Mouse (Mus musculus) heart, embryonic 15.5 days (tissue): ENCODE data around the gene Tcl1b1. TPM values are rescaled to one million over a fixed set of nuclear protein-coding genes. Genes with fewer than 3 reads are reported as not detected.
"Not testable (repeated sequence)": the region's sequence is repeated elsewhere in the genome, so short reads cannot be mapped to it uniquely, and the experiment has no call there.

Experiments
- ATAC-seq: fragments of 200-750 bp; cut with Nextera tagmentation; replicated peaks from 2 replicates; pipeline ENCODE4 v1.8.0; 2017; ENCODE audit warnings: low read depth, moderate TSS enrichment; ENCODE audit not compliant: insufficient number of reproducible peaks, insufficient read depth, low FRiP score
- H3K27ac ChIP-seq: fragments of 300-500 bp; sonication (generic); 2 replicates; pipeline ENCODE4 v1.5.1; 2015; ENCODE audit warnings: mild to moderate bottlenecking, inconsistent platforms
- H3K27me3 ChIP-seq: fragments of 300-500 bp; sonication (generic); 2 replicates; pipeline ENCODE4 v1.6.1; 2015; ENCODE audit warnings: inconsistent platforms
- H3K36me3 ChIP-seq: fragments of 300-500 bp; sonication (generic); 2 replicates; pipeline ENCODE4 v1.6.1; 2015; ENCODE audit warnings: mild to moderate bottlenecking, inconsistent platforms
- H3K4me1 ChIP-seq: fragments of 300-500 bp; sonication (generic); replicated peaks from 2 replicates; pipeline ENCODE4 v1.6.1; 2015; ENCODE audit warnings: inconsistent platforms
- H3K4me2 ChIP-seq: fragments of 300-500 bp; sonication (generic); 2 replicates; pipeline ENCODE4 v1.6.1; 2015; ENCODE audit warnings: inconsistent platforms, mild to moderate bottlenecking, moderate library complexity
- H3K4me3 ChIP-seq: fragments of 300-500 bp; sonication (generic); 2 replicates; pipeline ENCODE4 v1.5.1; 2015; ENCODE audit warnings: mild to moderate bottlenecking, inconsistent platforms
- H3K9ac ChIP-seq: fragments of 300-500 bp; sonication (generic); 2 replicates; pipeline ENCODE4 v1.6.1; 2015; ENCODE audit warnings: mild to moderate bottlenecking, inconsistent platforms
- H3K9me3 ChIP-seq: fragments of 300-500 bp; sonication (generic); replicated peaks from 2 replicates; pipeline ENCODE4 v1.6.1; 2016; ENCODE audit warnings: inconsistent platforms
- WGBS: fragments of 180-500 bp; shearing (Covaris S2); methylation state at CpG from one replicate; pipeline ENCODE4 v1.1.7; 2015; ENCODE audit warnings: mixed read lengths; 5-methylcytosine and 5-hydroxymethylcytosine counted together
- polyA plus RNA-seq: library from polyadenylated mRNA; unstranded; fragments of >200 nt; fragmentation: Nextera tagmentation; extraction: Ambion mirVana; gene quantifications from 2 replicates; pipeline ENCODE4 v1.2.1, GENCODE M21; 2015

Tcl1b1 gene
- polyA plus RNA-seq, 1 experiment from 2014 or later, result not detected

DNA sequence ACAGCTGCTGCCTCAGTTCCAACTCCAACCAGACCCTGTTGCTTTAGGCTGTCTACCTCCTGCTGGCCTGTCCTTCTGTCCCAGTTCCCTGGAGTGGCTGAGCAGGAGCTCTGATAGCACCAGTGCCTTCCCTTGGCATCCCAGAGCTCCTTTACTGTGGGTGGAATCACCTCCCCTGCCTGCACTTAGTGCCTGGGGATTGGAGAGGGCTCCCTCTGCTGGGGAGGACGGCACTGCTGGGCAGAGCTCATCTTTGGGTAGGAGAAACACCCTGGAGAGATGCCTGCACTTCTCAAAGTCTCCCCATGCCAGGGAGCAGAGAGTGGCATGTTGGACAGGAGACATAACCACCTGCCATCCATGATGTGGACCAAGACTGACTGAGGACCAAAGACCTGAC lies 14.6 kb upstream of the Tcl1b1 start:
- not testable (repeated sequence) for H3K9ac ChIP-seq, H3K4me3 ChIP-seq, H3K27me3 ChIP-seq, H3K27ac ChIP-seq, H3K4me1 ChIP-seq, H3K4me2 ChIP-seq, ATAC-seq, H3K9me3 ChIP-seq, H3K36me3 ChIP-seq
- WGBS, result 27% methylated on average over 1 of the region's 1 CpGs

GRCm38 (mm10) chr12:105145714-105146113 lies 13.8 kb upstream of the Tcl1b1 start, which contains the start of gene Tcl1b2:
Gene Tcl1b2, plus strand, starts transcription at chr12:105146014.
- 56% methylated on average over 3 of the region's 3 CpGs for WGBS
- no peak within 1 kb of the TSS for H3K4me3 ChIP-seq
- H3K27me3 ChIP-seq, result no peaks in the 10 kb centered on the region
- no peak within 1 kb of the TSS for H3K4me2 ChIP-seq
- no peaks in the 10 kb centered on the region for H3K4me1 ChIP-seq
- no peak for ATAC-seq
- no peak within 1 kb of the TSS for H3K27ac ChIP-seq
- no peaks in the 10 kb centered on the region for H3K36me3 ChIP-seq
- H3K9me3 ChIP-seq, result no peaks in the 10 kb centered on the region
- no peak within 1 kb of the TSS for H3K9ac ChIP-seq

- H3K4me3 ChIP-seq, H3K9ac ChIP-seq, H3K27me3 ChIP-seq, H3K4me1 ChIP-seq, ATAC-seq, H3K27ac ChIP-seq, H3K4me2 ChIP-seq, H3K9me3 ChIP-seq, H3K36me3 ChIP-seq: not testable (repeated sequence)
- WGBS, result 48% methylated on average over 4 of the region's 4 CpGs
Measured at GRCm38 (mm10) chr12:105155286-105155685, 4.2 kb upstream of the Tcl1b1 start.

DNA sequence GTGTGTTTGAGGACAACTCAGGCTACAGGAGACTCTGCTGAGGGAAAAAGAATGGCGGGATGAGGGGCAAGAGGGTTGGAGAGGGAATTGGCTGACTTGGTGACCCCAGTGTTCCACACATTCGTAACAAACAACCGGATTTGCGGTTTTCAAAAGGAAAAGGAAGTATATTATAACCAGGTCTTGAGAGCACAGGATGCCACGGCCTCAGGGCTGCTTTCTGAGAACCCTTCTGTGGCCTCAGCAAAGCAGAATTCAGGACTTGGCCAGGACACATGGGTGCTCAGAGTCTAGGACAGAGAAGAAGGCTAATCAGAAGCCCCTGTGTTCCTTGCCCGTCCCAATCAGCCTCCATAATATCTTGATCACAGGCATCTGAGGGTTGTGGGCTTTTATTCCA lies 648 bp upstream of the Tcl1b1 start:
- Histone ChIP-seq H3K9me3 (no peaks in the 10 kb centered on the region), H3K9ac (no peak overlapping the region), H3K4me3 (no peak overlapping the region), H3K4me1 (no peaks in the 10 kb centered on the region), H3K36me3 (no peaks in the 10 kb centered on the region), H3K4me2 (no peak overlapping the region), H3K27me3 (no peaks in the 10 kb centered on the region), H3K27ac (no peak overlapping the region)
- WGBS, result 73% methylated on average over 6 of the region's 6 CpGs
- ATAC-seq, result no peak

- no peak overlapping the region for H3K27ac ChIP-seq
- no peak overlapping the region for H3K4me2 ChIP-seq
- H3K9ac ChIP-seq, result no peak overlapping the region
- no peaks in the 10 kb centered on the region for H3K4me1 ChIP-seq
- H3K9me3 ChIP-seq, result no peaks in the 10 kb centered on the region
- H3K4me3 ChIP-seq, result no peak overlapping the region
- no peaks in the 10 kb centered on the region for H3K36me3 ChIP-seq
- ATAC-seq, result no peak
- H3K27me3 ChIP-seq, result no peaks in the 10 kb centered on the region
- 60% methylated on average over 3 of the region's 3 CpGs for WGBS
Measured at GRCm38 (mm10) chr12:105166734-105167133, 7.2 kb downstream of the Tcl1b1 start.

GRCm38 (mm10) chr12:105173366-105173765 lies 13.9 kb downstream of the Tcl1b1 start:
- H3K4me2 ChIP-seq, result no peak overlapping the region
- no peak for ATAC-seq
- no peak overlapping the region for H3K9ac ChIP-seq
- H3K36me3 ChIP-seq, result no peaks in the 10 kb centered on the region
- no peaks in the 10 kb centered on the region for H3K27me3 ChIP-seq
- no peak overlapping the region for H3K4me3 ChIP-seq
- H3K27ac ChIP-seq, result no peak overlapping the region
- H3K4me1 ChIP-seq, result no peaks in the 10 kb centered on the region
- 63% methylated on average over 2 of the region's 2 CpGs for WGBS
- no peaks in the 10 kb centered on the region for H3K9me3 ChIP-seq

DNA sequence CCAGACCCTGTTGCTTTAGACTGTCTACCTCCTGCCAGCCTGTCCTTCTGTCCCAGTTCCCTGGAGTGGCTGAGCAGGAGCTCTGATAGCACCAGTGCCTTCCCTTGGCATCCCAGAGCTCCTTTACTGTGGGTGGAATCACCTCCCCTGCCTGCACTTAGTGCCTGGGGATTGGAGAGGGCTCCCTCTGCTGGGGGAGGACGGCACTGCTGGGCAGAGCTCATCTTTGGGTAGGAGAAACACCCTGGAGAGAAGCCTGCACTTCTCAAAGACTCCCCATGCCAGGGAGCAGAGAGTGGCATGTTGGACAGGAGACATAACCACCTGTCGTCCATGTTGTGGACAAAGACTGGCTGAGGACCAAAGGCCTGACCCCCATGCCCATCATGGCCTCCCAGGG lies 14.8 kb downstream of the Tcl1b1 start:
- ATAC-seq, H3K27ac ChIP-seq, H3K4me3 ChIP-seq, H3K4me2 ChIP-seq, H3K9me3 ChIP-seq, H3K36me3 ChIP-seq, H3K27me3 ChIP-seq, H3K9ac ChIP-seq, H3K4me1 ChIP-seq: not testable (repeated sequence)
- 34% methylated on average over 2 of the region's 2 CpGs for WGBS

DNA sequence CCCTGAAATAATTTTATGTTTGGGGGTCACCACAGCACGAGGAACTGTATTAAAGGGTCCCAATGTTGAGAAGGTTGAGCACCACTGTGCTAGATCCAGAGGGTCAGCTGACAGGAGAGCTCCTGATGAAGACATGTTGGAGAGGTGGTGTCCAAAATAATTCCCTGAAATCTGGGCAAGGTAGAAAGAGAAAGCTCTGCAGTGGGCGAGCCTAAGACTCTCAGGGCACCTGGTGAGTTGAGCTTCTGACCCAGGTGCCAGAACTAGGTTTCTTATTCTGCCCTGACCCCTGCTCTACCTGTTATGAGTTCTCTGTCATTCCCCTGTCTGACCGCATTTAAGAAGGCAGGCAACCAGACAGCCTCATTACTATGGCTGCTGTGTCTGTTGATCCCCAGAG lies 16.6 kb downstream of the Tcl1b1 start, which contains the start of gene Tcl1b5:
Tcl1b5 (plus strand) TSS at position 301 of the 400 bp plus-strand sequence.
- WGBS, result 45% methylated on average over 3 of the region's 3 CpGs
- not testable (repeated sequence) for ATAC-seq, H3K27ac ChIP-seq, H3K27me3 ChIP-seq, H3K9ac ChIP-seq, H3K4me1 ChIP-seq, H3K36me3 ChIP-seq, H3K4me3 ChIP-seq, H3K9me3 ChIP-seq, H3K4me2 ChIP-seq

DNA sequence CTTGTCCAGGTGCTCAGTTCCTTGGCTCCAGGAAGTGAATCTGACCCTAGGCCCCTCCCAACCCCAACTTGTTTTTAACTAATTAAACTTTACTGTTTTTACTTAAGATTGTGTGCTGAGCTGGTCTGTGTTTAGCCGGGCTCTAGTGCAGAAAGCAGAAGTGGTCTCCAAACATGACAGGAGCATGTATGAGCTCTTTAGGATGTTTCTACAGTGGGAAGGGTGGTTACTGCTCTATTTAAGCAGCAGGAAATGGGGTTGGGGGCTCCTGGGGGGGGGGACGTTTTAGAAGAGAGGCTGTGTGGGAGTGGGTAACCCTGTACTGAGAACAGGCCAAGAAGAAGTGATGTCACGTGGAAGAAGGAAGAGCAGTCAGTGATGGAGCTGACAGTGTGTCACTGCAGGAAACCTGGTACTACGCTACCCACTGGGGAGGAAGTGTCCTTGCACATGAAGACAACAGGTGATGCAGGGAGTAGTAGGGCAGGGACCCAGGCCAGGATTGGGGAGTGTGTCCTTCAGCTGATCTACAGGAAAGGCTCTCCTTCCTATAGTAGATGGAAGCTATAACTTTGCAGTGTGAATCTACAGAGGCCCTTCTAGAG lies 21.7 kb downstream of the Tcl1b1 start:
- 64% methylated on average over 4 of the region's 4 CpGs for WGBS
- ATAC-seq, result not testable (repeated sequence)

DNA sequence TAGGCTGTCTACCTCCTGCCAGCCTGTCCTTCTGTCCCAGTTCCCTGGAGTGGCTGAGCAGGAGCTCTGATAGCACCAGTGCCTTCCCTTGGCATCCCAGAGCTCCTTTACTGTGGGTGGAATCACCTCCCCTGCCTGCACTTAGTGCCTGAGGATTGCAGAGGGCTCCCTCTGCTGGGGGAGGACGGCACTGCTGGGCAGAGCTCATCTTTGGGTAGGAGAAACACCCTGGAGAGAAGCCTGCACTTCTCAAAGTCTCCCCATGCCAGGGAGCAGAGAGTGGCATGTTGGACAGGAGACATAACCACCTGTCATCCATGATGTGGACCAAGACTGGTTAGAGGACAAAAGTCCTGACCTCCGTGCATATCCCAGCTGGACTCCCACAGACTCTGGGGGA lies 29.5 kb downstream of the Tcl1b1 start:
- H3K27me3 ChIP-seq, H3K4me3 ChIP-seq, H3K9me3 ChIP-seq, H3K4me2 ChIP-seq, ATAC-seq, H3K27ac ChIP-seq, H3K9ac ChIP-seq, H3K36me3 ChIP-seq, H3K4me1 ChIP-seq: not testable (repeated sequence)
- WGBS, result 38% methylated on average over 2 of the region's 2 CpGs

More for the DNA sequence above, 21.7 kb downstream of the Tcl1b1 start:
- H3K36me3 ChIP-seq, H3K27ac ChIP-seq, H3K4me3 ChIP-seq, H3K27me3 ChIP-seq, H3K9me3 ChIP-seq, H3K4me2 ChIP-seq, H3K9ac ChIP-seq, H3K4me1 ChIP-seq: not testable (repeated sequence)

- not testable (repeated sequence) for H3K9me3 ChIP-seq, H3K4me1 ChIP-seq, H3K4me2 ChIP-seq, H3K27me3 ChIP-seq, H3K9ac ChIP-seq, ATAC-seq, H3K4me3 ChIP-seq, H3K36me3 ChIP-seq, H3K27ac ChIP-seq
- 87% methylated on average over 6 of the region's 6 CpGs for WGBS
Measured at GRCm38 (mm10) chr12:105190743-105191142, 31.3 kb downstream of the Tcl1b1 start, which contains the start of gene Tcl1b3. Gene Tcl1b3, plus strand, starts transcription at chr12:105191043.

- H3K27ac ChIP-seq, H3K9me3 ChIP-seq, H3K9ac ChIP-seq, H3K36me3 ChIP-seq, H3K4me1 ChIP-seq, H3K27me3 ChIP-seq, ATAC-seq, H3K4me3 ChIP-seq, H3K4me2 ChIP-seq: not testable (repeated sequence)
- 56% methylated on average over 7 of the region's 7 CpGs for WGBS
Measured at GRCm38 (mm10) chr12:105199684-105200497, 40.4 kb downstream of the Tcl1b1 start.
